Comparison of ENCODE assay signal across 20 mouse cellular contexts in the genomic region with DNA sequence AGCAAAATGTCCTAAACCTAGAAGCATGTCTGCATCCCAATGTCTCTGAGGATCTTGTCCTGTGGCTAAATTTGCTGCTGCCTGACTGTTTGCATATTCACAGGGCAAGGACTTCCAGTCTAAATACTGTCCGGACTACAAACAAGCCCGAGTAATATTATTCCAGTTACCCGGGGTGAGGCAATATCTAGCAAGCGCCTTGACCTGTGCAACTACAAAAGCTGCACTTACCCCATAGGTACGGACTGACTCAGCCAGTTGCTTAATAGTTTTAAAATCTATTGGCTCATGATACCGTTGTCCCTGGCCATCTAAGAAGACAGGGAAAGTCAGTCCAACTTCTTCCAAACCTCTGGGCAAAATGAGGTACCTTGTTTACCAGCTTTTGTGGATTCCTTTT. TPM values are rescaled to one million over a fixed set of nuclear protein-coding genes. Genes with fewer than 3 reads are reported as not detected.
DNase-seq lines count a peak whose midpoint lies in the region; TF ChIP-seq lines count a peak whose summit lies in the region.
"Not testable (repeated sequence)": the region's sequence is repeated elsewhere in the genome, so short reads cannot be mapped to it uniquely, and the experiment has no call there.
"Had no signal": no experiment of that assay in that cellular context is flagged by ENCODE, and none has a peak within 500 bp of the region (broad histone marks: within the 10 kb centered on the region; RNA-seq: fewer than 3 reads in every experiment).

No protein-coding gene starts in this region.

- not testable (repeated sequence) for H3K4me3 ChIP-seq in liver, adult 2 months (ENCODE audit: insufficient read depth, low read depth, low read length)

- 46% methylated on average over 6 of the region's 6 CpGs for WGBS in liver, adult 2 months

- H3K4me1 ChIP-seq in liver, adult 2 months (ENCODE audit: control insufficient read depth, insufficient read depth, low read length), result not testable (repeated sequence)

- not testable (repeated sequence) for H3K79me2 ChIP-seq in liver, adult 2 months (ENCODE audit: control insufficient read depth, insufficient read depth, low read length)

- TF ChIP-seq CTCF in liver, adult 2 months (IDR thresholded peaks at IDR 0.05; ENCODE audit: low read depth, low read length), result not testable (repeated sequence)

- H3K27me3 ChIP-seq in liver, adult 2 months (ENCODE audit: control insufficient read depth, insufficient read depth, low read length), result not testable (repeated sequence)

- H3K27ac ChIP-seq in liver, adult 2 months (replicated peaks; ENCODE audit: insufficient read depth, low read depth, low read length), result not testable (repeated sequence)

- peak; percentile 18 for DNase-seq in adrenal gland, adult 2 months
- peak; percentile 80 for DNase-seq in fat pad, adult 2 months (ENCODE audit: extremely low read depth, low read depth, low spot score)
- DNase-seq in heart, adult 11 months, result peak; percentile 35
- DNase-seq in liver, adult 2 months (ENCODE audit: extremely low read depth, low read depth, low spot score), result peak; percentile 47

- not testable (repeated sequence) for TF ChIP-seq POLR2A in liver, adult 2 months (IDR thresholded peaks at IDR 0.05; ENCODE audit: extremely low read depth, insufficient read depth, low read length)

- H3K9ac ChIP-seq in liver, adult 2 months (ENCODE audit: low read depth, low read length), result not testable (repeated sequence)

- H3K36me3 ChIP-seq in liver, adult 2 months (ENCODE audit: control insufficient read depth, insufficient read depth, low read length), result not testable (repeated sequence)

RNA-seq across cellular contexts. Expression of a gene that starts 13.2 kb away (rescaled TPM):
- total RNA-seq in adrenal gland, adult 2 months (2021), result not detected
- not detected in 2 replicates for polyA plus RNA-seq in adrenal gland, adult 2 months (2012; rRNA removed)
- not detected in 2 replicates for total RNA-seq in liver, adult 2 months (2014; rRNA removed)
- not detected in 2 replicates for polyA plus RNA-seq in liver, adult 2 months (2012; rRNA removed)
- total RNA-seq: adrenal gland, adult 18-20 months; adrenal gland, adult 8-10 months; adrenal gland, postnatal 10 days; adrenal gland, postnatal 14 days; adrenal gland, postnatal 25 days; adrenal gland, postnatal 36 days; CH12.LX; ES-E14 had no signal
- polyA plus RNA-seq: activated CD4-positive, CD25-positive, alpha-beta regulatory T cell, adult 4 months; brain, embryonic 14.5 days; C2C12; CD4-positive, CD25-positive, alpha-beta regulatory T cell, adult 4 months; cerebellum, adult 2 months; G1E; Patski had no signal

RNA-seq across cellular contexts. Expression of a gene that starts 23.5 kb away (rescaled TPM):
- 10 to 100 TPM; 12.9 to 13.9 TPM for total RNA-seq in adrenal gland, adult 2 months (2021)
- polyA plus RNA-seq in adrenal gland, adult 2 months (2012; rRNA removed), result 9.9 and 11.9 TPM in 2 replicates
- 6.9 and 11.5 TPM in 2 replicates for total RNA-seq in liver, adult 2 months (2014; rRNA removed)
- 5.4 and 7.1 TPM in 2 replicates for polyA plus RNA-seq in liver, adult 2 months (2012; rRNA removed)

RNA-seq across cellular contexts. Expression of a gene that starts 30.2 kb away (rescaled TPM):
- total RNA-seq in adrenal gland, adult 2 months (2021), result 1 to 10 TPM; 3.7 to 6.8 TPM
- 2.5 and 4.0 TPM in 2 replicates for polyA plus RNA-seq in adrenal gland, adult 2 months (2012; rRNA removed)
- 0.46 and 0.47 TPM in 2 replicates for total RNA-seq in liver, adult 2 months (2014; rRNA removed)
- 0.20 and 0.22 TPM in 2 replicates for polyA plus RNA-seq in liver, adult 2 months (2012; rRNA removed)
- total RNA-seq: CH12.LX, MEL had no signal
- polyA plus RNA-seq: CD4-positive, CD25-positive, alpha-beta regulatory T cell, adult 4 months; G1E had no signal

RNA-seq across cellular contexts. Expression of a gene that starts 30.4 kb away (rescaled TPM):
- 10 to 100 TPM; 25.3 to 33.5 TPM for total RNA-seq in adrenal gland, adult 2 months (2021)
- 7.9 and 8.8 TPM in 2 replicates for polyA plus RNA-seq in adrenal gland, adult 2 months (2012; rRNA removed)
- 9.3 and 12.1 TPM in 2 replicates for total RNA-seq in liver, adult 2 months (2014; rRNA removed)
- polyA plus RNA-seq in liver, adult 2 months (2012; rRNA removed), result 3.8 and 4.4 TPM in 2 replicates

Comparison
In these comparisons a context has a peak if more than half of its experiments do, and no peak if none do; other contexts are left out.
1. DNase-seq: peak in every context shown above with its lines; median percentile 80 in fat pad, adult 2 months; 47 in liver, adult 2 months; 35 in heart, adult 11 months; 18 in adrenal gland, adult 2 months.